ENCODE assay signal across 29 mouse cellular contexts in the genomic region with DNA sequence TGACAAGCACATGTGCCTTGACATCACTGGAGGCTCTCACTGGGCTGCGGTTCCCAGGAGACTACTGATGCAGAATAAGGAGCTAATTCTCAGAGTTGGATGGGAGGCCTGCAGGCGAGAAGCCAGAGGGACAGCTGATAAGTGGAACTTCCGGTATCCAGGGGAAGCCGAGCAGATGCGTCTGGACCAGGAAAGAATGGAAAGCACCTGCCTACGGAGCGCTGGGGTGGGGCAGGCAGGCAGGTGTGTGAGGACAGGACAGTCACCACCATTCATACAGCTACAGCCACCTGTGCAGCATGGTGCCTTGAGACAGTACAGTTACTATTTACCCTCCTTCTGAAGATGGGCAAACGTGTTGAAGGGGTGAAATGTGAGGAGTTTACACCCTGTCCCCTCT.
DNase-seq lines count a peak whose midpoint lies in the region; ATAC-seq and TF ChIP-seq lines count a peak whose summit lies in the region.
"Had no signal": no experiment of that assay in that cellular context is flagged by ENCODE, and none has a peak within 500 bp of the region (broad histone marks: within the 10 kb centered on the region; RNA-seq: fewer than 3 reads in every experiment).

No protein-coding gene starts in this region.

- 58% methylated on average over 8 of the region's 8 CpGs for WGBS in heart, embryonic 10.5 days
- 87% methylated on average over 8 of the region's 8 CpGs for WGBS in midbrain, embryonic 11.5 days
- WGBS in midbrain, embryonic 14.5 days = 82% methylated on average over 8 of the region's 8 CpGs
- 35% methylated on average over 8 of the region's 8 CpGs for WGBS in intestine, postnatal 0 days

- no peaks in the 10 kb centered on the region for H3K4me1 ChIP-seq in heart, embryonic 10.5 days
- no peaks in the 10 kb centered on the region for H3K4me1 ChIP-seq in midbrain, embryonic 11.5 days (ENCODE audit: control insufficient read depth, insufficient read depth, low read length)
- no peaks in the 10 kb centered on the region for H3K4me1 ChIP-seq in midbrain, embryonic 14.5 days (ENCODE audit: control insufficient read depth, insufficient read depth, low read length)
- no peaks in the 10 kb centered on the region for H3K4me1 ChIP-seq in intestine, postnatal 0 days (replicated peaks; ENCODE audit: control insufficient read depth, insufficient read depth, low read length)
- H3K4me1 ChIP-seq: embryonic facial prominence, embryonic 13.5 days; heart, embryonic 12.5 days; heart, embryonic 15.5 days had no signal

- no peak for ATAC-seq in midbrain, embryonic 11.5 days (ENCODE audit: low FRiP score)
- ATAC-seq in midbrain, embryonic 14.5 days (ENCODE audit: low FRiP score, low TSS enrichment) = no peak
- peak; percentile 73 for ATAC-seq in intestine, postnatal 0 days
- ATAC-seq: activated CD4-positive, CD25-positive, alpha-beta regulatory T cell, adult 4 months; CD4-positive, CD25-positive, alpha-beta regulatory T cell, adult 4 months; forebrain, embryonic 14.5 days; forebrain, postnatal 0 days; hindbrain, embryonic 16.5 days had no signal

- peaks cover 5% of the 10 kb centered on the region; the same call in 1 of the 2 replicates for H3K9me3 ChIP-seq in heart, embryonic 10.5 days
- H3K9me3 ChIP-seq in midbrain, embryonic 11.5 days (ENCODE audit: control insufficient read depth, low read length) = no peaks in the 10 kb centered on the region
- no peaks in the 10 kb centered on the region for H3K9me3 ChIP-seq in midbrain, embryonic 14.5 days (ENCODE audit: control insufficient read depth, low read length)
- no peaks in the 10 kb centered on the region for H3K9me3 ChIP-seq in intestine, postnatal 0 days (ENCODE audit: control insufficient read depth)
- H3K9me3 ChIP-seq: heart, embryonic 15.5 days had no signal

- H3K36me3 ChIP-seq in heart, embryonic 10.5 days = no peaks in the 10 kb centered on the region
- H3K36me3 ChIP-seq in midbrain, embryonic 11.5 days (ENCODE audit: control insufficient read depth, insufficient read depth, low read length) = no peaks in the 10 kb centered on the region
- H3K36me3 ChIP-seq in midbrain, embryonic 14.5 days (ENCODE audit: control insufficient read depth, insufficient read depth, low read length) = no peaks in the 10 kb centered on the region
- no peaks in the 10 kb centered on the region for H3K36me3 ChIP-seq in intestine, postnatal 0 days (ENCODE audit: control insufficient read depth, insufficient read depth)
- H3K36me3 ChIP-seq: embryonic facial prominence, embryonic 10.5 days; embryonic facial prominence, embryonic 13.5 days; heart, embryonic 12.5 days; heart, embryonic 15.5 days; hindbrain, embryonic 13.5 days had no signal

- H3K4me2 ChIP-seq in midbrain, embryonic 11.5 days = no peak overlapping the region
- H3K4me2 ChIP-seq in midbrain, embryonic 14.5 days (ENCODE audit: low read length) = no peak overlapping the region
- no peak overlapping the region for H3K4me2 ChIP-seq in intestine, postnatal 0 days (replicated peaks; ENCODE audit: low read depth)
- H3K4me2 ChIP-seq: embryonic facial prominence, embryonic 13.5 days; heart, embryonic 12.5 days; heart, embryonic 15.5 days; hindbrain, embryonic 13.5 days had no signal

- DNase-seq in heart, embryonic 10.5 days (ENCODE audit: low spot score) = peak; percentile 47
- no peak for DNase-seq in heart, adult 18-20 months
- peak; percentile 6 for DNase-seq in midbrain, embryonic 11.5 days (ENCODE audit: low spot score, missing footprints)
- no peak for DNase-seq in midbrain, embryonic 14.5 days
- no peak for DNase-seq in liver
- DNase-seq: adrenal gland, adult 8-10 months; adrenal gland, postnatal 25 days; cerebellum, adult 11-12 months; cerebellum, adult 8-10 months; cerebellum, postnatal 10 days; cerebellum, postnatal 36 days; embryo, embryonic 11 days; forebrain, postnatal 0 days; gastrocnemius, adult 2 months; gastrocnemius, postnatal 14 days; heart, postnatal 14 days; kidney, adult 11 months had no signal

- no peak overlapping the region for H3K27ac ChIP-seq in heart, embryonic 10.5 days
- no peak overlapping the region for H3K27ac ChIP-seq in midbrain, embryonic 11.5 days (ENCODE audit: low read depth, low read length)
- no peak overlapping the region for H3K27ac ChIP-seq in midbrain, embryonic 14.5 days (replicated peaks; ENCODE audit: low read depth, low read length)
- no peak overlapping the region for H3K27ac ChIP-seq in intestine, postnatal 0 days (ENCODE audit: low read depth, low read length)
- H3K27ac ChIP-seq: embryonic facial prominence, embryonic 10.5 days; embryonic facial prominence, embryonic 13.5 days; gastrocnemius, adult 2 months; heart, adult 2 months; heart, embryonic 15.5 days; hindbrain, embryonic 13.5 days had no signal

- H3K27me3 ChIP-seq in heart, embryonic 10.5 days (ENCODE audit: insufficient read depth, poor library complexity, severe bottlenecking) = no peaks in the 10 kb centered on the region
- H3K27me3 ChIP-seq in midbrain, embryonic 11.5 days (ENCODE audit: control insufficient read depth, insufficient read depth, low read length) = no peaks in the 10 kb centered on the region
- H3K27me3 ChIP-seq in midbrain, embryonic 14.5 days (ENCODE audit: control insufficient read depth, insufficient read depth, low read length) = no peaks in the 10 kb centered on the region
- no peaks in the 10 kb centered on the region for H3K27me3 ChIP-seq in intestine, postnatal 0 days (replicated peaks; ENCODE audit: control insufficient read depth, insufficient read depth, low read length)
- H3K27me3 ChIP-seq: embryonic facial prominence, embryonic 13.5 days; heart, embryonic 15.5 days; hindbrain, embryonic 13.5 days had no signal

- no peak overlapping the region for H3K9ac ChIP-seq in midbrain, embryonic 11.5 days (ENCODE audit: low read length)
- H3K9ac ChIP-seq in midbrain, embryonic 14.5 days (replicated peaks; ENCODE audit: low read length) = no peak overlapping the region
- no peak overlapping the region for H3K9ac ChIP-seq in intestine, postnatal 0 days (ENCODE audit: low read depth, low read length)
- H3K9ac ChIP-seq: embryonic facial prominence, embryonic 13.5 days; forebrain, postnatal 0 days; heart, embryonic 12.5 days; heart, embryonic 15.5 days; hindbrain, embryonic 13.5 days had no signal

- H3K4me3 ChIP-seq in heart, embryonic 10.5 days = no peak overlapping the region
- H3K4me3 ChIP-seq in midbrain, embryonic 11.5 days (ENCODE audit: low read depth, low read length) = no peak overlapping the region
- no peak overlapping the region for H3K4me3 ChIP-seq in midbrain, embryonic 14.5 days (replicated peaks; ENCODE audit: low read depth, low read length)
- no peak overlapping the region for H3K4me3 ChIP-seq in intestine, postnatal 0 days (ENCODE audit: low read depth, low read length)
- H3K4me3 ChIP-seq: embryonic facial prominence, embryonic 10.5 days; embryonic facial prominence, embryonic 13.5 days; erythroblast, embryonic 14.5 days; gastrocnemius, adult 2 months; heart, adult 2 months; heart, embryonic 12.5 days; heart, embryonic 15.5 days; hindbrain, embryonic 13.5 days had no signal

- TF ChIP-seq CTCF in intestine, postnatal 0 days (IDR thresholded peaks at IDR 0.05; ENCODE audit: low read depth) = no peak

Comparison
In these comparisons a context has a peak if more than half of its experiments do, and no peak if none do; other contexts are left out.
1. DNase-seq: peak in heart, embryonic 10.5 days (single experiment) and midbrain, embryonic 11.5 days (single experiment); none in heart, adult 18-20 months (0 of 2), midbrain, embryonic 14.5 days (single experiment) and liver (single experiment).